Mouse (Mus musculus): Measurements from ENCODE around the gene Scel.

Gene Scel

GRCm38 (mm10) chr14:103653800-103654199, 140.7 kb downstream of the Scel start:
- DNase-seq, result no peak

- no peak for DNase-seq
Measured at GRCm38 (mm10) chr14:103655448-103655847, 142.3 kb downstream of the Scel start.

GRCm38 (mm10) chr14:103657876-103658275, 144.7 kb downstream of the Scel start:
- DNase-seq, result no peak
